Mouse (Mus musculus) limb, embryonic 15.5 days (tissue): ENCODE measurements around the gene Myh14. TPM values are rescaled to one million over a fixed set of nuclear protein-coding genes. Genes with fewer than 3 reads are reported as not detected.

Experiments
- ATAC-seq: fragments of 200-750 bp; cut with Nextera tagmentation; 2 replicates; pipeline ENCODE4 v1.8.0; 2017; ENCODE audit warnings: low read depth, moderate TSS enrichment; ENCODE audit not compliant: insufficient number of reproducible peaks, low FRiP score, low TSS enrichment
- H3K27ac ChIP-seq: fragments of 300-500 bp; sonication (generic); 2 replicates; pipeline ENCODE4 v1.5.1; 2015; ENCODE audit warnings: moderate library complexity, mild to moderate bottlenecking, inconsistent platforms
- H3K27me3 ChIP-seq: fragments of 300-500 bp; sonication (generic); 2 replicates; pipeline ENCODE4 v1.6.1; 2015; ENCODE audit warnings: inconsistent platforms
- H3K36me3 ChIP-seq: fragments of 300-500 bp; sonication (generic); 2 replicates; pipeline ENCODE4 v1.6.1; 2015; ENCODE audit warnings: inconsistent platforms
- H3K4me1 ChIP-seq: fragments of 300-500 bp; sonication (generic); 2 replicates; pipeline ENCODE4 v1.6.1; 2015; ENCODE audit warnings: inconsistent platforms
- H3K4me2 ChIP-seq: fragments of 300-500 bp; sonication (generic); 2 replicates; pipeline ENCODE4 v1.6.1; 2015; ENCODE audit warnings: mild to moderate bottlenecking, inconsistent platforms
- H3K4me3 ChIP-seq: fragments of 300-500 bp; sonication (generic); 2 replicates; pipeline ENCODE4 v1.5.1; 2015; ENCODE audit warnings: mild to moderate bottlenecking, inconsistent platforms
- H3K9ac ChIP-seq: fragments of 300-500 bp; sonication (generic); 2 replicates; pipeline ENCODE4 v1.6.1; 2015; ENCODE audit warnings: inconsistent platforms
- H3K9me3 ChIP-seq: fragments of 300-500 bp; sonication (generic); 2 replicates; pipeline ENCODE4 v1.6.1; 2016; ENCODE audit warnings: inconsistent platforms
- WGBS: fragments of 180-500 bp; shearing (Covaris S2); methylation state at CpG from one replicate; pipeline ENCODE4 v1.1.7; 2015; 5-methylcytosine and 5-hydroxymethylcytosine counted together
- polyA plus RNA-seq: library from polyadenylated mRNA; unstranded; fragments of >200 nt; fragmentation: Nextera tagmentation; extraction: Ambion mirVana; gene quantifications from 2 replicates; pipeline ENCODE4 v1.2.1, GENCODE M21; 2015

The Myh14 gene
- polyA plus RNA-seq, 1 experiment from 2014 or later: 5.4 TPM

GRCm38 (mm10) chr7:44587676-44588075 is 83.0 kb downstream of the Myh14 start:
- H3K27me3 ChIP-seq: peaks cover 87% of the 10 kb centered on the region
- no peak overlapping the region for H3K27ac ChIP-seq
- WGBS: 37% methylated on average over 6 of the region's 6 CpGs
- peaks cover 42% of the 10 kb centered on the region for H3K4me1 ChIP-seq
- no peak overlapping the region; the same call in 1 of the 2 replicates for H3K4me3 ChIP-seq
- H3K36me3 ChIP-seq: no peaks in the 10 kb centered on the region
- no peak overlapping the region for H3K4me2 ChIP-seq
- H3K9ac ChIP-seq: no peak overlapping the region
- ATAC-seq: no peak
- no peaks in the 10 kb centered on the region for H3K9me3 ChIP-seq

- Histone ChIP-seq H3K27me3 (peaks cover 86% of the 10 kb centered on the region), H3K27ac (no peak overlapping the region), H3K4me3 (peak overlapping the region; percentile 21), H3K4me2 (peak overlapping the region; percentile 43), H3K9me3 (no peaks in the 10 kb centered on the region), H3K4me1 (peaks cover 42% of the 10 kb centered on the region), H3K36me3 (no peaks in the 10 kb centered on the region), H3K9ac (no peak overlapping the region)
- WGBS: 1% methylated on average over 18 of the region's 18 CpGs
- no peak for ATAC-seq
These were observed 83.7 kb downstream of the Myh14 start for GRCm38 (mm10) chr7:44586930-44587329.

GRCm38 (mm10) chr7:44586518-44586917 is 84.1 kb downstream of the Myh14 start:
- Histone ChIP-seq H3K9ac (no peak overlapping the region), H3K4me1 (peaks cover 38% of the 10 kb centered on the region)
- 13% methylated on average over 19 of the region's 19 CpGs for WGBS

GRCm38 (mm10) chr7:44585606-44586005 is 85.0 kb downstream of the Myh14 start:
- 91% methylated on average over 6 of the region's 6 CpGs for WGBS
- Histone ChIP-seq H3K4me3 (no peak overlapping the region), H3K36me3 (no peaks in the 10 kb centered on the region), H3K9ac (no peak overlapping the region), H3K27ac (no peak overlapping the region), H3K27me3 (peaks cover 76% of the 10 kb centered on the region), H3K4me1 (peaks cover 28% of the 10 kb centered on the region), H3K4me2 (no peak overlapping the region), H3K9me3 (no peaks in the 10 kb centered on the region)
- no peak for ATAC-seq

More at GRCm38 (mm10) chr7:44586518-44586917, 84.1 kb downstream of the Myh14 start:
- Histone ChIP-seq H3K27ac (no peak overlapping the region), H3K4me2 (peak overlapping the region; percentile 43), H3K36me3 (no peaks in the 10 kb centered on the region), H3K27me3 (peaks cover 82% of the 10 kb centered on the region), H3K4me3 (peak overlapping the region; percentile 21), H3K9me3 (no peaks in the 10 kb centered on the region)
- ATAC-seq: no peak

GRCm38 (mm10) chr7:44584921-44585320 is 85.7 kb downstream of the Myh14 start:
- WGBS: 86% methylated on average over 6 of the region's 6 CpGs
- no peak overlapping the region for H3K4me2 ChIP-seq
- H3K9me3 ChIP-seq: no peaks in the 10 kb centered on the region
- no peak for ATAC-seq
- peaks cover 22% of the 10 kb centered on the region for H3K4me1 ChIP-seq
- H3K4me3 ChIP-seq: no peak overlapping the region
- H3K36me3 ChIP-seq: no peaks in the 10 kb centered on the region
- no peak overlapping the region for H3K27ac ChIP-seq
- H3K27me3 ChIP-seq: peaks cover 71% of the 10 kb centered on the region
- H3K9ac ChIP-seq: no peak overlapping the region

- peaks cover 65% of the 10 kb centered on the region for H3K27me3 ChIP-seq
These were observed 86.3 kb downstream of the Myh14 start for GRCm38 (mm10) chr7:44584265-44584804.

GRCm38 (mm10) chr7:44583146-44583545 is 87.5 kb downstream of the Myh14 start:
- peaks cover 6% of the 10 kb centered on the region; the same call in 1 of the 2 replicates for H3K4me1 ChIP-seq

More at GRCm38 (mm10) chr7:44584265-44584804, 86.3 kb downstream of the Myh14 start:
- Histone ChIP-seq H3K4me1 (peaks cover 18% of the 10 kb centered on the region), H3K9ac (no peak overlapping the region), H3K4me3 (no peak overlapping the region), H3K27ac (no peak overlapping the region), H3K36me3 (no peaks in the 10 kb centered on the region), H3K9me3 (no peaks in the 10 kb centered on the region), H3K4me2 (no peak overlapping the region)
- ATAC-seq: no peak
- 70% methylated on average over 4 of the region's 4 CpGs for WGBS

GRCm38 (mm10) chr7:44582709-44583108 is 87.9 kb downstream of the Myh14 start:
- Histone ChIP-seq H3K36me3 (no peaks in the 10 kb centered on the region), H3K9me3 (no peaks in the 10 kb centered on the region), H3K27me3 (peaks cover 49% of the 10 kb centered on the region), H3K27ac (no peak overlapping the region), H3K4me3 (no peak overlapping the region), H3K4me2 (no peak overlapping the region), H3K9ac (no peak overlapping the region), H3K4me1 (peaks cover 5% of the 10 kb centered on the region; the same call in 1 of the 2 replicates)
- 73% methylated on average over 5 of the region's 5 CpGs for WGBS
- ATAC-seq: no peak

More at GRCm38 (mm10) chr7:44583146-44583545, 87.5 kb downstream of the Myh14 start:
- WGBS: 84% methylated on average over 1 of the region's 1 CpGs
- Histone ChIP-seq H3K4me3 (no peak overlapping the region), H3K27me3 (peaks cover 53% of the 10 kb centered on the region), H3K9me3 (no peaks in the 10 kb centered on the region), H3K4me2 (no peak overlapping the region), H3K9ac (no peak overlapping the region), H3K27ac (no peak overlapping the region), H3K36me3 (no peaks in the 10 kb centered on the region)
- ATAC-seq: no peak

GRCm38 (mm10) chr7:44581637-44582036 is 89.0 kb downstream of the Myh14 start:
- ATAC-seq: no peak
- Histone ChIP-seq H3K27ac (no peak overlapping the region), H3K27me3 (peaks cover 38% of the 10 kb centered on the region), H3K36me3 (no peaks in the 10 kb centered on the region), H3K4me2 (no peak overlapping the region), H3K4me3 (no peak overlapping the region), H3K4me1 (no peaks in the 10 kb centered on the region), H3K9me3 (no peaks in the 10 kb centered on the region), H3K9ac (no peak overlapping the region)
- WGBS: 74% methylated on average over 6 of the region's 6 CpGs

- 50% methylated on average over 5 of the region's 5 CpGs for WGBS
- Histone ChIP-seq H3K4me3 (no peak overlapping the region), H3K27me3 (0 out of 2 replicates have a peak, but pooled peaks cover 5% of the 10 kb centered on the region), H3K4me1 (no peaks in the 10 kb centered on the region), H3K9ac (no peak overlapping the region), H3K36me3 (no peaks in the 10 kb centered on the region), H3K27ac (no peak overlapping the region), H3K9me3 (no peaks in the 10 kb centered on the region), H3K4me2 (no peak overlapping the region)
- no peak for ATAC-seq
These were observed 94.3 kb downstream of the Myh14 start for GRCm38 (mm10) chr7:44576333-44576844.

GRCm38 (mm10) chr7:44572956-44573484 is 97.6 kb downstream of the Myh14 start:
- no peak overlapping the region for H3K9ac ChIP-seq
- no peak overlapping the region for H3K4me3 ChIP-seq
- no peak for ATAC-seq
- no peaks in the 10 kb centered on the region for H3K27me3 ChIP-seq
- no peak overlapping the region for H3K4me2 ChIP-seq
- 74% methylated on average over 5 of the region's 5 CpGs for WGBS
- no peaks in the 10 kb centered on the region for H3K36me3 ChIP-seq
- H3K9me3 ChIP-seq: no peaks in the 10 kb centered on the region
- H3K4me1 ChIP-seq: no peaks in the 10 kb centered on the region
- H3K27ac ChIP-seq: no peak overlapping the region

GRCm38 (mm10) chr7:44572213-44572701 is 98.4 kb downstream of the Myh14 start, which contains the start of gene Napsa:
Napsa (plus strand) TSS chr7:44572380.
- Histone ChIP-seq H3K36me3 (no peaks in the 10 kb centered on the region), H3K9me3 (no peaks in the 10 kb centered on the region), H3K27ac (no peak within 1 kb of the TSS), H3K27me3 (no peaks in the 10 kb centered on the region), H3K4me1 (no peaks in the 10 kb centered on the region), H3K9ac (no peak within 1 kb of the TSS), H3K4me3 (no peak within 1 kb of the TSS), H3K4me2 (no peak within 1 kb of the TSS)
- 25% methylated on average over 7 of the region's 7 CpGs for WGBS
- ATAC-seq: no peak
